Mouse (Mus musculus): ENCODE results near the gene Slc22a4.

DNA sequence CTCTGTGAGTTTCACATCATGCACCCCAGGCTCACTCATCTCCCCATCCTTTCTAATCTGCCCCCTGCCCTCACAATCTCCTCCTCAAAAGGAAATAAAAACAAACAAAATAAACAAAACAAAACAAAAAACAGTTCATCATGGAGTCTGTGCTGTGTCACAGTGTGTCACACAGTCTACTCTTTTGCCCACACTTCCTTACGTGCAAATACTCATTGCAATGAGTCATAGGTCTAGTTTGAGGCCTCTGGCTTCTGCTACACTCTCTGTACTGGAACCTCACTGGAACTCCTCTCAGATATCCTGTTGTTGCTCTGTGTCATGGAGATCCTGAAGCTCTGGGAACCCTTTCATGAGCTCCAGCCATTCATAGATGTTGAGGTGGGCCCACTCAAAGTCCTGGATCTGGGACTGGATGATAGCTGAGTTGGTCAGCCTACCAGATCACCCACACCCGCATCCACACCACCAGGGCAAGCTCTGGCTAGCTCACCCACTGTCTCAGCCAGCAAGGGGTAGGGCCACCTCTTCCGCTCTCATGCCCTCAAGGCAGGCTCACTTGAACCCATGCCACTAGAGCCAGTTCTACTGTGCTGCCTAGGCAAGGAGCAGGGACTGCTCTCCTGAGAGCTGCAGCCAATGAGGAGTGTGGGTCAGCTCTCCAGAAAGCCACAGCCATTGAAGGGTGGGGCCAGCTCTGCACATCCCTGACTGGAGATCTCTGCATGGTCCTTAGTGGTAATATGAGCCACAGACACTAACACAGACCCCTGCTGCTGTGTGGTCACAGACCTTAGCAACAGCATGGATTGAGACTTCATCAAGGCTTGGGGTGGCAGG is 8.8 kb downstream of the Slc22a4 start:
- TF ChIP-seq EP300 (IDR thresholded peaks at IDR 0.05; ENCODE audit: low read depth) (no peak), CTCF (IDR thresholded peaks at IDR 0.05; ENCODE audit: low read depth) (no peak)

Measured in heart, postnatal 0 days (tissue).